Mouse (Mus musculus): ENCODE results near the gene Ctbs.

DNA sequence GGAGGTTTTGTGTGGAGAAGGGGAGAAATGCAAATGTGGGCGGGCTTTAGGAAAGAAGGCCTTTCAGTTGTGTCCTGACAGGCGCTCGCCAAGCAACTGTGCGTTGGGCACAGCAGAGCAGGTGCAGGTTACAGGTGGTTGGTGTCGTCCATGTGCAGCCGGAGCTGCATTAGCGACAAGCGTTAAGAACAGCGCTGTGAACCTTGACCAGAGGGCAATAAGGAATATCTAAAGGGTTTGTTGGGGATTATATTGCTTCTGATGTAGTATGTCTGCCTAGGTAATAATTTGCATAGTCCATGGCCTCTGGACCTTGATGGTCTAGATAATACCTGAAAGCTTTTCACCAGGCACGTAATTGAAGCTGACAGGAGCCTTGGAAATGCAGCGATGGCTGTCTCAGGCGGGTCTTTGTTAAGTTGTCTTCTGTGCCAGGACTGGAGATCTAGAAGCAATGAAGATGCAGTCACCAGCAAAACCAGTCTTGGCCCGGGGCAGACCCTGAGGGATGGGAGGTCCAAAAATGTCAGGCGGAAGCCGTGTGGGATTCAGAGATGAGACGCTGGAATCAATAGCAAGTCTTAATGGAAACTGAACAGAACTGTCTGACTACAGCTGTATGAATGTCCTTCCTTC lies 42.4 kb upstream of the Ctbs start:
- TF ChIP-seq HCFC1 (IDR thresholded peaks at IDR 0.05; ENCODE audit: borderline replicate concordance, insufficient read depth, low read length) (no peak), CHD2 (IDR thresholded peaks at IDR 0.05; ENCODE audit: low read depth, low read length) (no peak), ZNF384 (IDR thresholded peaks at IDR 0.05; ENCODE audit: low read depth, low read length) (no peak), ZC3H11A (IDR thresholded peaks at IDR 0.05; ENCODE audit: borderline replicate concordance, low read depth, low read length) (no peak), MAFK (IDR thresholded peaks at IDR 0.05; ENCODE audit: insufficient read depth, low read depth, low read length) (no peak)

All from ES-E14 (cell line).